Mouse (Mus musculus) heart, postnatal 0 days (tissue): ENCODE measurements around the gene Stk4.

Experiments
- CTCF ChIP-seq: IDR thresholded peaks from 2 replicates; pipeline ENCODE4 v1.5.1; 2016; ENCODE audit warnings: antibody characterized with exemption, control low read depth, low read depth
- EP300 ChIP-seq: IDR thresholded peaks from 2 replicates; pipeline ENCODE4 v1.6.1; 2016; ENCODE audit warnings: antibody characterized with exemption, low read depth

GRCm38 (mm10) chr2:164103501-164103900, 33.4 kb downstream of the Stk4 start:
- no peak for TF ChIP-seq EP300
- TF ChIP-seq CTCF: peak; percentile 82
